Mouse (Mus musculus): ENCODE measurements at regions not wholly inside any gene's neighbourhood (a gene's known extent, or its start where the extent isn't known, plus 50 kb on each side); places are given as distances from the start of the nearest gene placed in this dataset.

GRCm38 (mm10) chr2:78381234-78381633 is 435.1 kb upstream of the Cwc22 start:
- Histone ChIP-seq H3K36me3 (ENCODE audit: control insufficient read depth, insufficient read depth, low read length, poor library complexity, severe bottlenecking) (no peaks in the 10 kb centered on the region), H3K9ac (ENCODE audit: insufficient read depth, low read depth, low read length, poor library complexity, severe bottlenecking) (no peak overlapping the region), H3K9me3 (ENCODE audit: control insufficient read depth, insufficient read depth, low read depth, low read length) (no peaks in the 10 kb centered on the region), H3K4me3 (ENCODE audit: insufficient read depth in 1 of 2, low read depth in 1 of 2, low read length in 2 of 2, poor library complexity in 1 of 2, severe bottlenecking in 1 of 2) (no peak overlapping the region), H3K4me1 (ENCODE audit: control insufficient read depth in 2 of 2, insufficient read depth in 2 of 2, low read length in 2 of 2, poor library complexity in 1 of 2) (no peaks in the 10 kb centered on the region), H3K27ac (ENCODE audit: insufficient read depth, low read depth, low read length, poor library complexity, severe bottlenecking) (no peak overlapping the region)
- no peak for TF ChIP-seq CHD2 (IDR thresholded peaks at IDR 0.05; ENCODE audit: low read depth, low read length)
- no peak for TF ChIP-seq ZNF384 (IDR thresholded peaks at IDR 0.05; ENCODE audit: low read depth, low read length)
- no peak for TF ChIP-seq ZC3H11A (IDR thresholded peaks at IDR 0.05; ENCODE audit: borderline replicate concordance, low read depth, low read length)
- no peak for TF ChIP-seq HCFC1 (IDR thresholded peaks at IDR 0.05; ENCODE audit: borderline replicate concordance, insufficient read depth, low read length)
- no peak for TF ChIP-seq MAFK (IDR thresholded peaks at IDR 0.05; ENCODE audit: insufficient read depth, low read depth, low read length)
- in situ Hi-C loops (cut with MboI; ENCODE audit: low sequenced_read_pairs in 2 of 2, unreplicated experiment in 2 of 2), result no loop called here
- DNase-seq (ENCODE audit: low read depth, low spot score), result no peak

- H3K36me3 ChIP-seq (ENCODE audit: control insufficient read depth, insufficient read depth, low read length, poor library complexity, severe bottlenecking), result no peaks in the 10 kb centered on the region
- no peaks in the 10 kb centered on the region for H3K9me3 ChIP-seq (ENCODE audit: control insufficient read depth, insufficient read depth, low read depth, low read length)
- H3K9ac ChIP-seq (ENCODE audit: insufficient read depth, low read depth, low read length, poor library complexity, severe bottlenecking), result no peak overlapping the region
- no peaks in the 10 kb centered on the region for H3K4me1 ChIP-seq (ENCODE audit: control insufficient read depth in 2 of 2, insufficient read depth in 2 of 2, low read length in 2 of 2, poor library complexity in 1 of 2)
- in situ Hi-C loops (cut with MboI; ENCODE audit: low sequenced_read_pairs in 2 of 2, unreplicated experiment in 2 of 2), result no loop called here
- TF ChIP-seq ZNF384 (IDR thresholded peaks at IDR 0.05; ENCODE audit: low read depth, low read length) (no peak), CHD2 (IDR thresholded peaks at IDR 0.05; ENCODE audit: low read depth, low read length) (no peak), HCFC1 (IDR thresholded peaks at IDR 0.05; ENCODE audit: borderline replicate concordance, insufficient read depth, low read length) (no peak), ZC3H11A (IDR thresholded peaks at IDR 0.05; ENCODE audit: borderline replicate concordance, low read depth, low read length) (no peak), MAFK (IDR thresholded peaks at IDR 0.05; ENCODE audit: insufficient read depth, low read depth, low read length) (no peak)
- H3K4me3 ChIP-seq (ENCODE audit: insufficient read depth in 1 of 2, low read depth in 1 of 2, low read length in 2 of 2, poor library complexity in 1 of 2, severe bottlenecking in 1 of 2), result no peak overlapping the region
- no peak overlapping the region for H3K27ac ChIP-seq (ENCODE audit: insufficient read depth, low read depth, low read length, poor library complexity, severe bottlenecking)
- DNase-seq (ENCODE audit: low read depth, low spot score), result no peak
Observed at GRCm38 (mm10) chr2:78331736-78332475, 385.7 kb upstream of the Cwc22 start.

- no peak overlapping the region for H3K4me3 ChIP-seq (ENCODE audit: insufficient read depth in 1 of 2, low read depth in 1 of 2, low read length in 2 of 2, poor library complexity in 1 of 2, severe bottlenecking in 1 of 2)
- no peaks in the 10 kb centered on the region for H3K4me1 ChIP-seq (ENCODE audit: control insufficient read depth in 2 of 2, insufficient read depth in 2 of 2, low read length in 2 of 2, poor library complexity in 1 of 2)
- no peaks in the 10 kb centered on the region for H3K36me3 ChIP-seq (ENCODE audit: control insufficient read depth, insufficient read depth, low read length, poor library complexity, severe bottlenecking)
- H3K9me3 ChIP-seq (ENCODE audit: control insufficient read depth, insufficient read depth, low read depth, low read length), result no peaks in the 10 kb centered on the region
- no peak for TF ChIP-seq MAFK (IDR thresholded peaks at IDR 0.05; ENCODE audit: insufficient read depth, low read depth, low read length)
- no peak overlapping the region for H3K27ac ChIP-seq (ENCODE audit: insufficient read depth, low read depth, low read length, poor library complexity, severe bottlenecking)
- DNase-seq (ENCODE audit: low read depth, low spot score), result no peak
- no peak overlapping the region for H3K9ac ChIP-seq (ENCODE audit: insufficient read depth, low read depth, low read length, poor library complexity, severe bottlenecking)
- in situ Hi-C loops (cut with MboI; ENCODE audit: low sequenced_read_pairs in 2 of 2, unreplicated experiment in 2 of 2), result no loop called here
Observed at GRCm38 (mm10) chr2:78326091-78326490, 379.9 kb upstream of the Cwc22 start.

GRCm38 (mm10) chr2:78322216-78322965 is 376.2 kb upstream of the Cwc22 start:
- no peaks in the 10 kb centered on the region for H3K9me3 ChIP-seq (ENCODE audit: control insufficient read depth, insufficient read depth, low read depth, low read length)
- TF ChIP-seq CHD2 (IDR thresholded peaks at IDR 0.05; ENCODE audit: low read depth, low read length), result no peak
- no peak for TF ChIP-seq ZNF384 (IDR thresholded peaks at IDR 0.05; ENCODE audit: low read depth, low read length)
- TF ChIP-seq HCFC1 (IDR thresholded peaks at IDR 0.05; ENCODE audit: borderline replicate concordance, insufficient read depth, low read length), result no peak
- TF ChIP-seq ZC3H11A (IDR thresholded peaks at IDR 0.05; ENCODE audit: borderline replicate concordance, low read depth, low read length), result no peak
- TF ChIP-seq MAFK (IDR thresholded peaks at IDR 0.05; ENCODE audit: insufficient read depth, low read depth, low read length), result no peak
- DNase-seq (ENCODE audit: low read depth, low spot score), result no peak
- H3K36me3 ChIP-seq (ENCODE audit: control insufficient read depth, insufficient read depth, low read length, poor library complexity, severe bottlenecking), result no peaks in the 10 kb centered on the region
- no peaks in the 10 kb centered on the region for H3K4me1 ChIP-seq (ENCODE audit: control insufficient read depth in 2 of 2, insufficient read depth in 2 of 2, low read length in 2 of 2, poor library complexity in 1 of 2)
- no peak overlapping the region for H3K27ac ChIP-seq (ENCODE audit: insufficient read depth, low read depth, low read length, poor library complexity, severe bottlenecking)
- in situ Hi-C loops (cut with MboI; ENCODE audit: low sequenced_read_pairs in 2 of 2, unreplicated experiment in 2 of 2), result no loop called here
- H3K9ac ChIP-seq (ENCODE audit: insufficient read depth, low read depth, low read length, poor library complexity, severe bottlenecking), result no peak overlapping the region
- H3K4me3 ChIP-seq (ENCODE audit: insufficient read depth in 1 of 2, low read depth in 1 of 2, low read length in 2 of 2, poor library complexity in 1 of 2, severe bottlenecking in 1 of 2), result no peak overlapping the region
